7 mouse cellular contexts compared by ENCODE assay signal in genomic region chr6:145998314-145999007, GRCm38 (mm10).
DNase-seq lines count a peak whose midpoint lies in the region; ATAC-seq and TF ChIP-seq lines count a peak whose summit lies in the region.

No protein-coding gene starts in this region.

- peak overlapping the region; percentile 55 for H3K27ac ChIP-seq in heart, adult 2 months
- H3K27ac ChIP-seq in limb, embryonic 13.5 days, result peak overlapping the region; percentile 18; the same call in 1 of the 2 replicates
- H3K27ac ChIP-seq in olfactory bulb, adult 2 months (ENCODE audit: insufficient read depth, low read depth, low read length), result peak overlapping the region; percentile 84

- TF ChIP-seq CTCF in heart, adult 2 months (IDR thresholded peaks at IDR 0.05), result no peak
- no peak for TF ChIP-seq CTCF in olfactory bulb, adult 2 months (IDR thresholded peaks at IDR 0.05; ENCODE audit: insufficient read depth, low read depth, low read length)

- H3K79me2 ChIP-seq in heart, adult 2 months (replicated peaks; ENCODE audit: control insufficient read depth, insufficient read depth, low read length), result no peaks in the 10 kb centered on the region

- peak; percentile 90; the same call in 1 of the 2 replicates for ATAC-seq in limb, embryonic 13.5 days (ENCODE audit: low FRiP score, low read depth)

- no peaks in the 10 kb centered on the region for H3K9me3 ChIP-seq in limb, embryonic 13.5 days

- DNase-seq in brain, adult 2 months (ENCODE audit: low read depth, low spot score), result peak; percentile 95
- DNase-seq in embryo, embryonic 11 days, result peak; percentile 62
- DNase-seq in heart, adult 2 months, result peak; percentile 68 to 83
- DNase-seq in kidney, adult 9 months, result peak; percentile 28
- DNase-seq in spleen, postnatal 14 days (ENCODE audit: low spot score in 2 of 2), result no peak

- H3K4me3 ChIP-seq in heart, adult 2 months, result no peak overlapping the region
- no peak overlapping the region for H3K4me3 ChIP-seq in limb, embryonic 13.5 days
- H3K4me3 ChIP-seq in olfactory bulb, adult 2 months (ENCODE audit: insufficient read depth, low read depth, low read length), result no peak overlapping the region

- peaks cover 5% of the 10 kb centered on the region; the same call in 1 of the 2 replicates for H3K4me1 ChIP-seq in heart, adult 2 months (ENCODE audit: control insufficient read depth, insufficient read depth, low read length)
- H3K4me1 ChIP-seq in limb, embryonic 13.5 days, result peaks cover 15% of the 10 kb centered on the region
- peaks cover 16% of the 10 kb centered on the region for H3K4me1 ChIP-seq in olfactory bulb, adult 2 months (ENCODE audit: control insufficient read depth, insufficient read depth, low read length)

- no peaks in the 10 kb centered on the region for H3K36me3 ChIP-seq in heart, adult 2 months (ENCODE audit: control insufficient read depth, insufficient read depth, low read length)
- H3K36me3 ChIP-seq in limb, embryonic 13.5 days, result no peaks in the 10 kb centered on the region

- no peak for TF ChIP-seq POLR2A in heart, adult 2 months (IDR thresholded peaks at IDR 0.05; ENCODE audit: insufficient read depth, low read depth, low read length)
- 0 out of 2 replicates have a peak, but pooled peaks have one; percentile 15 for TF ChIP-seq POLR2A in olfactory bulb, adult 2 months (IDR thresholded peaks at IDR 0.05; ENCODE audit: insufficient read depth, low read depth, low read length)

- WGBS in heart, adult 2 months, result 35% methylated on average over 13 of the region's 13 CpGs
- 10% methylated on average over 13 of the region's 13 CpGs for WGBS in limb, embryonic 13.5 days
- WGBS in olfactory bulb, adult 2 months, result 30% methylated on average over 13 of the region's 13 CpGs

- H3K27me3 ChIP-seq in heart, adult 2 months (ENCODE audit: control insufficient read depth, insufficient read depth, low read length), result no peaks in the 10 kb centered on the region
- no peaks in the 10 kb centered on the region for H3K27me3 ChIP-seq in limb, embryonic 13.5 days

- TF ChIP-seq EP300 in heart, adult 2 months (IDR thresholded peaks at IDR 0.05; ENCODE audit: insufficient read depth, low read depth, low read length), result 0 out of 2 replicates have a peak, but pooled peaks have one; percentile 25

- no peak overlapping the region for H3K9ac ChIP-seq in heart, adult 2 months (ENCODE audit: low read depth, low read length)
- no peak overlapping the region for H3K9ac ChIP-seq in limb, embryonic 13.5 days

- intact Hi-C loops in heart, adult 2 months (cut with DNase I), result no loop called here

- H3K4me2 ChIP-seq in limb, embryonic 13.5 days (replicated peaks), result no peak overlapping the region; the same call in 1 of the 2 replicates

Comparison
In these comparisons a context has a peak if more than half of its experiments do, and no peak if none do; other contexts are left out.
1. DNase-seq: peak in brain, adult 2 months (single experiment), embryo, embryonic 11 days (single experiment), heart, adult 2 months (2 of 2) and kidney, adult 9 months (single experiment); none in spleen, postnatal 14 days (0 of 2).
2. H3K27ac ChIP-seq: peak in every context shown above with its lines; median percentile 84 in olfactory bulb, adult 2 months; 55 in heart, adult 2 months; 18 in limb, embryonic 13.5 days.